ENCODE assay signal across 11 mouse cellular contexts in genomic region chr1:169485408-169485885, GRCm38 (mm10). TPM values are rescaled to one million over a fixed set of nuclear protein-coding genes. Genes with fewer than 3 reads are reported as not detected.
DNase-seq lines count a peak whose midpoint lies in the region; ATAC-seq lines count a peak whose summit lies in the region.
"Had no signal": no experiment of that assay in that cellular context is flagged by ENCODE, and none has a peak within 500 bp of the region (broad histone marks: within the 10 kb centered on the region; RNA-seq: fewer than 3 reads in every experiment).

No protein-coding gene starts in this region.

- H3K27ac ChIP-seq in hindbrain, embryonic 14.5 days = peak overlapping the region; percentile 27; the same call in 1 of the 2 replicates
- H3K27ac ChIP-seq in hindbrain, embryonic 12.5 days = no peak overlapping the region
- no peak overlapping the region for H3K27ac ChIP-seq in kidney, embryonic 15.5 days

- H3K4me3 ChIP-seq in hindbrain, embryonic 14.5 days (replicated peaks; ENCODE audit: low read length) = no peak overlapping the region
- H3K4me3 ChIP-seq in hindbrain, embryonic 12.5 days = no peak overlapping the region
- no peak overlapping the region for H3K4me3 ChIP-seq in kidney, embryonic 15.5 days (replicated peaks)

- peak; percentile 60 for DNase-seq in hindbrain, embryonic 14.5 days (ENCODE audit: low spot score)
- DNase-seq in cerebellum, postnatal 10 days = peak; percentile 81 to 86
- DNase-seq in layer of hippocampus, adult 8-10 months (ENCODE audit: low spot score in 2 of 2) = peak; percentile 56 to 64
- DNase-seq in right cerebral cortex, postnatal 10 days (ENCODE audit: low spot score in 2 of 2) = peak; percentile 79 to 88
- no peak for DNase-seq in lung, adult 18-20 months
- DNase-seq in testis, postnatal 10 days (ENCODE audit: low spot score) = no peak
- DNase-seq: kidney, adult 11 months; lung, embryonic 14.5 days; thymus, postnatal 14 days had no signal

- no peaks in the 10 kb centered on the region for H3K27me3 ChIP-seq in hindbrain, embryonic 14.5 days (ENCODE audit: control insufficient read depth, insufficient read depth, low read length)
- H3K27me3 ChIP-seq in hindbrain, embryonic 12.5 days = no peaks in the 10 kb centered on the region
- H3K27me3 ChIP-seq in kidney, embryonic 15.5 days = no peaks in the 10 kb centered on the region

- 46% methylated on average over 6 of the region's 6 CpGs for WGBS in hindbrain, embryonic 14.5 days
- WGBS in hindbrain, embryonic 12.5 days = 75% methylated on average over 6 of the region's 6 CpGs
- 66% methylated on average over 6 of the region's 6 CpGs for WGBS in kidney, embryonic 15.5 days

- peak; percentile 87 for ATAC-seq in hindbrain, embryonic 14.5 days (ENCODE audit: low FRiP score)
- ATAC-seq in hindbrain, embryonic 12.5 days (ENCODE audit: low FRiP score) = no peak
- ATAC-seq in kidney, embryonic 15.5 days (replicated peaks; ENCODE audit: low FRiP score) = no peak

- H3K9me3 ChIP-seq in hindbrain, embryonic 14.5 days (ENCODE audit: control insufficient read depth, low read length) = no peaks in the 10 kb centered on the region
- H3K9me3 ChIP-seq in hindbrain, embryonic 12.5 days (replicated peaks) = no peaks in the 10 kb centered on the region
- H3K9me3 ChIP-seq in kidney, embryonic 15.5 days (replicated peaks) = no peaks in the 10 kb centered on the region

- no peak overlapping the region for H3K4me2 ChIP-seq in hindbrain, embryonic 14.5 days (replicated peaks)
- H3K4me2 ChIP-seq in hindbrain, embryonic 12.5 days (replicated peaks) = no peak overlapping the region
- no peak overlapping the region for H3K4me2 ChIP-seq in kidney, embryonic 15.5 days
- H3K4me2 ChIP-seq: lung, embryonic 14.5 days had no signal

- H3K4me1 ChIP-seq in hindbrain, embryonic 14.5 days (replicated peaks; ENCODE audit: control insufficient read depth, insufficient read depth, low read length) = no peaks in the 10 kb centered on the region; the same call in none of the 2 replicates
- H3K4me1 ChIP-seq in hindbrain, embryonic 12.5 days = no peaks in the 10 kb centered on the region
- H3K4me1 ChIP-seq in kidney, embryonic 15.5 days = no peaks in the 10 kb centered on the region

- no peaks in the 10 kb centered on the region for H3K36me3 ChIP-seq in hindbrain, embryonic 14.5 days (replicated peaks; ENCODE audit: control insufficient read depth, insufficient read depth)
- H3K36me3 ChIP-seq in hindbrain, embryonic 12.5 days = no peaks in the 10 kb centered on the region
- no peaks in the 10 kb centered on the region for H3K36me3 ChIP-seq in kidney, embryonic 15.5 days

- no peak overlapping the region for H3K9ac ChIP-seq in hindbrain, embryonic 14.5 days
- H3K9ac ChIP-seq in hindbrain, embryonic 12.5 days = no peak overlapping the region
- H3K9ac ChIP-seq in kidney, embryonic 15.5 days = no peak overlapping the region
- H3K9ac ChIP-seq: lung, embryonic 14.5 days had no signal

RNA-seq across cellular contexts. Expression of gene Nuf2, which starts 45.8 kb away (rescaled TPM):
- 11.3 and 14.1 TPM in 2 replicates for polyA plus RNA-seq in hindbrain, embryonic 14.5 days (2014; fragmentation: Nextera tagmentation; extraction: Ambion mirVana)
- 47.1 and 47.9 TPM in 2 replicates for polyA plus RNA-seq in hindbrain, embryonic 12.5 days (2016; fragmentation: Nextera tagmentation; extraction: Ambion mirVana)
- total RNA-seq in layer of hippocampus, adult 8-10 months (2022) = 1 to 10 TPM; 3.7 to 4.8 (median 4.4) TPM
- polyA plus RNA-seq in kidney, embryonic 15.5 days (2015; fragmentation: Nextera tagmentation; extraction: Ambion mirVana) = 63.7 and 65.7 TPM in 2 replicates

Comparison
In these comparisons a context has a peak if more than half of its experiments do, and no peak if none do; other contexts are left out.
1. DNase-seq: peak in hindbrain, embryonic 14.5 days (single experiment), cerebellum, postnatal 10 days (2 of 2), layer of hippocampus, adult 8-10 months (2 of 2) and right cerebral cortex, postnatal 10 days (2 of 2); none in lung, adult 18-20 months (0 of 2) and testis, postnatal 10 days (single experiment).